Mouse (Mus musculus) spleen, postnatal 14 days (tissue): Measurements from ENCODE around the gene Fcrlb.
A peak's percentile ranks its signal among the peaks of the same experiment; 100 is the strongest.

ENCODE experiments used
- DNase-seq, 2 experiments: peaks; one replicate each; pipeline ENCODE4 v3.0.0; 2021 to 2022; ENCODE audit warnings: low spot score in 2 of 2

The Fcrlb gene

GRCm38 (mm10) chr1:170907456-170908191 is 5.1 kb downstream of the Fcrlb start:
- DNase-seq: no peak

GRCm38 (mm10) chr1:170907111-170907455 is 5.7 kb downstream of the Fcrlb start:
- DNase-seq: no peak

- no peak for DNase-seq
Measured at GRCm38 (mm10) chr1:170903485-170903884, 9.3 kb downstream of the Fcrlb start.

- peak; percentile 78 to 85 for DNase-seq
Measured at GRCm38 (mm10) chr1:170901536-170902238, 11.1 kb downstream of the Fcrlb start.

GRCm38 (mm10) chr1:170900799-170901467 is 11.8 kb downstream of the Fcrlb start:
- peak in 1 of 2 experiments; percentile 56 for DNase-seq

- no peak for DNase-seq
Measured at GRCm38 (mm10) chr1:170898413-170899075, 14.2 kb downstream of the Fcrlb start.

- DNase-seq: no peak
Measured at GRCm38 (mm10) chr1:170896651-170897281, 16.0 kb downstream of the Fcrlb start.

- no peak for DNase-seq
Measured at GRCm38 (mm10) chr1:170894603-170895602, 17.8 kb downstream of the Fcrlb start.

GRCm38 (mm10) chr1:170892279-170892678 is 20.5 kb downstream of the Fcrlb start:
- DNase-seq: no peak

- no peak for DNase-seq
Measured at GRCm38 (mm10) chr1:170891646-170892045, 21.1 kb downstream of the Fcrlb start.

GRCm38 (mm10) chr1:170889310-170889709 is 23.4 kb downstream of the Fcrlb start:
- no peak for DNase-seq

GRCm38 (mm10) chr1:170886044-170886458 is 26.7 kb downstream of the Fcrlb start:
- DNase-seq: no peak

- peak; percentile 52 to 69 for DNase-seq
Measured at GRCm38 (mm10) chr1:170884978-170885561, 27.7 kb downstream of the Fcrlb start, which contains the start of the genes Gm26620 and Dusp12. Gm26620 (plus strand) TSS chr1:170885065. Dusp12 (minus strand) TSS chr1:170885540.

- no peak for DNase-seq
Measured at GRCm38 (mm10) chr1:170884390-170884789, 28.4 kb downstream of the Fcrlb start.

- DNase-seq: no peak
Measured at GRCm38 (mm10) chr1:170882915-170883485, 29.7 kb downstream of the Fcrlb start.

- no peak for DNase-seq
Measured at GRCm38 (mm10) chr1:170876906-170877305, 35.8 kb downstream of the Fcrlb start.

GRCm38 (mm10) chr1:170875676-170876075 is 37.1 kb downstream of the Fcrlb start:
- DNase-seq: no peak

- DNase-seq: no peak
Measured at GRCm38 (mm10) chr1:170871961-170872360, 40.8 kb downstream of the Fcrlb start.

- DNase-seq: no peak
Measured at GRCm38 (mm10) chr1:170871402-170871801, 41.3 kb downstream of the Fcrlb start.

GRCm38 (mm10) chr1:170868905-170869283 is 43.8 kb downstream of the Fcrlb start:
- DNase-seq: no peak
